Mouse (Mus musculus) c-Kit-negative CD71-positive TER-119-positive erythroid progenitor cells, embryonic 14.5 days (primary cell): ENCODE data around the gene Wnt7b.
A peak's percentile ranks its signal among the peaks of the same experiment; 100 is the strongest.

Experiments used
- DNase-seq: peaks from one replicate; pipeline ENCODE4 v3.0.0-alpha.2; 2013; ENCODE audit warnings: low read depth, low spot score

Wnt7b gene

GRCm38 (mm10) chr15:85582356-85582910 lies at the start of gene Wnt7b:
Gene Wnt7b, minus strand, starts transcription at chr15:85582473.
- DNase-seq: no peak

GRCm38 (mm10) chr15:85631591-85631990 lies 49.3 kb upstream of the Wnt7b start:
- DNase-seq: no peak

- DNase-seq: no peak
These were observed 47.8 kb upstream of the Wnt7b start for GRCm38 (mm10) chr15:85629924-85630545.

- DNase-seq: no peak
These were observed 43.5 kb upstream of the Wnt7b start for GRCm38 (mm10) chr15:85625666-85626279.

- DNase-seq: no peak
These were observed 39.9 kb upstream of the Wnt7b start for GRCm38 (mm10) chr15:85622213-85622612.

DNA sequence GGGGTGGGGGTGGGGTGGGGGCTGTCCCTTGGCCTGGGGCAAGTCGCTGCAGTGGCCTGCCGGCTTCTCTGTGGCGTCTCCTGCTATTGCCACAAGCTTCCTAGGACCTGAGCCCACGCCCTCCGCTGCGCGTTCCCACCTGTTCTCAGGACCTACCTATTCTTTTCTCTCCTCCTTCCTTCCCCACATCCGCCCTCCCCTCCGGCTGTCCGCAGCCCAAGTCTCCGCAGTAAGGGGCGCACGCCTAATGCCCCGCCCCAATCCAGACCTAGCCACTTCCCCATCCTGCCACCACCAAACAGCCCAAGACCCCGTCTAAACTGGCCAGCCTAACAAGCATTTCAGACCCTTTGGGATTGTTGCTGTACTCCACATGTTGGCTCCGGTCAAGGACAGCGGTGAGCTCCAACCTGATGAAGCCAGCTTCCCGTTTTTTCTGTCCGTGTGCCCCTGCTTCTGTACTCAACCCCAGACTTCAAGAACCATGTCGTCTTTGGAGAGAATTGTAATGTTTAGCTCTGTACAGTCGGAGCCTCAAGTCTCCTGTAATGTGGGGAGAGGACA lies 33.3 kb upstream of the Wnt7b start:
- DNase-seq: no peak

DNA sequence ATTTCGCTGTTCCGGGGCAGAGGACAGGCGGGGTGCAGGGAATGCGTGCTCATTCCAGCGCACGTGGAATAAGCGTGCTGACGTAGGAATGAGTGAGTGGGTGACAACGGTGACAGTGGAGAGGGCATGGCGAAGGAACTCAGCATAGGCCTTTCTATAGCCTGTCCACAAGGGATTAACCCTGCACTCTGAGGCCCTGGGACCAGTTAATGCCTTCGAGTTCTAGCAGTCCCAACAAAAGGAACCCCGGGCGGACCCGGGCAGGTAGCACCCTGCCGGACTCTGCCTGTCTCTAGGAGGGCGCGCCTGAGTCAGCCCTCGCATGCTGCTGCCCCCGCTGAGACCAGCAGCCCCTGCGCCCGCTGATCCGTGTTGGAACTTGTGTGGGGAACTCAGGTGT lies 32.8 kb upstream of the Wnt7b start:
- no peak for DNase-seq

DNA sequence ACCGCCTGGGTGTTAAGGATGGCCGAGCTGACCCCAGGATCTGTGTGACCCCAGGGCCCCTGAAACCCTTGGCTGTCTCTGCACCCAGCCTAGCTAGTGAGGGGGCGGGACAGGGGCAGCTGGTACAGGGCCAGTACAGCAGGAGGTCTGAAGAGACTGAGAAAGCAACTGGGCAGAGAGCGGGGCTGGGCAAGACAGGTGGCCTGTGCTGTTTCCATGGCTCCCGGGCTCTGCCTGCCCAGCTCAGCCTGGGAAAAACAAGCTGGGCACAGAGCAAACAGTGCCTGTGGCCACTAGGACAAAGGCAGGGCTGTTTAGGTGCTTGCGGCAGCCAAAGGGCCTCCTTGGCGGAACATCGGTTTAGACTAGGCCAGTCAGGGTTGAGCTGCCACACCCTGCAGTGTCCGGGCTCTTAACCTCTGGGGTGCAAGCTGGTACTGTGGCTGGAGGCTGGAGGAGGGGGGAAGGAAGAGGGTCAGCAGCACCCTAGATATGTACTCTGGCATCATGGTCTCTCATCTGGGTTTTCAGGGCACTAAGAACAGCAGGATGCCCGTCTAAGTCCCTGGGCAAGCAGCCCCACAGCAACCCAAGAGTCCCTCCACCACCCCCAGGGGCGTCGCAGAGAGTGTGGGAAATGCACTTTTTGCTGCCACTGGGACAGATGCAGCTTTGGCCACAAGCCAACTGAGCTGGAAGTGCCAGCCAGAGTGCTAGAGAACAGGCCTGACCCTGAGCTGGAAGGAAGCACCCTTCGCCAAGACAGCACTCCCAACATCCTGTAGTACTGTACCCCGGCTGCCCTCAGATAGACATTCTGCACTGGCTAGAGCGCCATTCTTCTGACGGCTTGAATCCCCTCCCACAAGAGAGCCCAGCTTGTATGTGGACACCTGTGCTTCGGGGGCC lies 31.3 kb upstream of the Wnt7b start:
- DNase-seq: no peak

- DNase-seq: peak; percentile 9
These were observed 30.5 kb upstream of the Wnt7b start for GRCm38 (mm10) chr15:85612660-85613357.

DNA sequence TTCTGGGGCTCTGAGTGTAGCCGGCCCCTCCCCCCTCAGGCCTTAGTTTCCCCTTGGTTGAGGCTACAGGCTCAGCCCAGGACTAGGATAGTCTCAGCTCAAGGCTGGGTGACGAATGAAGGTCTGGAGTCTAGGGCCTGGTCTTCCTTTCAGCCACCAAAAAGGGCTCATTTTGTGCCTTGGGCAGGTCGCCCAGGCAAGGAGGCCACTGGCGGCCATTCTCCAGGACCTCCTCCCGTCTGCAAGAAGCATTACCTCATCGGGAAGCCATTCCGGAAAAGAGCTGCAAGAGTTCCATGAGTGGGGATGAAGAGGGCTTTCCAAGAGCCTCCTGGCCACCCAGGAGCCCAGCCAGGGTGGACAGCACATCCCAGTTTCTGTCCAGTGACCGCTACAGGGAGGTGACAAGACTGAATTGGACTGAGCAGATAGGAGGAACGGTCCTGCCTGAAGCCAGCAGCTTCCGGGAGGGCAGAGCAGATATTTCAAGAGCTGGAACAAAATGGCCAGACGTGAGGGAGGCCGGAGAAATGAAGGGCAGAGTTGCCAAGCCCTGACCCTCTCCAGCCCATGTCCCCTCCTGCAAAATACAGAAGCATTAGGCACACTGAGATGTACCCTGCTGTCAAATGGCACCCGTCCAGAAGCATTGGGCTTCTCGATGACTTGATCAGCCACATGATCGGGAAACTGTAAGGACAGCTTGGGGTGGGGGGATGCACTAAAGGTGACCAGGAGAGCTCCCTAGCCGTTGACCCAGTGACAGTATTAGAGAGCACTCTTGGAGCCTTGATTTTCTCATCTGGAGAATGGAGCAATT lies 29.6 kb upstream of the Wnt7b start:
- DNase-seq: no peak

GRCm38 (mm10) chr15:85610618-85611218 lies 28.4 kb upstream of the Wnt7b start:
- DNase-seq: peak; percentile 30

DNA sequence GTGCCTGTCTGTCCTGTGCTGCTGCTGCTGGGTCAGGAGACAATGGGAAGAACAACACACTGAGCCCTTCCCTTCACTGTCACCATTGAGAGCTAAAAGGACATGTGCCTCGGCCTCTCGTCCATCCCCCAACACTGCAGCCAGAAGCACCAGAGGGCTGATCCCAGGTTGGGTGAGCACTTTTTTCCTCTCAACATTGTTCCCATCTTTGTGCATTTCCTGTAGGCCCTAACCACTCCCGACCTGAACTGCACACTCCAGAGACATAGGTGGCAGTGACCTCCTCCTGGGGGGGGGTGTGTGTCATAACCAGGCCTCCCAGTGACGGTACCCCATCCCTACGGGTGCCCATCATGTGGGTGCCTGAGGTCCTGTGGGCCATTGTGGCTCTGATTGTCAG lies 27.8 kb upstream of the Wnt7b start:
- no peak for DNase-seq

DNA sequence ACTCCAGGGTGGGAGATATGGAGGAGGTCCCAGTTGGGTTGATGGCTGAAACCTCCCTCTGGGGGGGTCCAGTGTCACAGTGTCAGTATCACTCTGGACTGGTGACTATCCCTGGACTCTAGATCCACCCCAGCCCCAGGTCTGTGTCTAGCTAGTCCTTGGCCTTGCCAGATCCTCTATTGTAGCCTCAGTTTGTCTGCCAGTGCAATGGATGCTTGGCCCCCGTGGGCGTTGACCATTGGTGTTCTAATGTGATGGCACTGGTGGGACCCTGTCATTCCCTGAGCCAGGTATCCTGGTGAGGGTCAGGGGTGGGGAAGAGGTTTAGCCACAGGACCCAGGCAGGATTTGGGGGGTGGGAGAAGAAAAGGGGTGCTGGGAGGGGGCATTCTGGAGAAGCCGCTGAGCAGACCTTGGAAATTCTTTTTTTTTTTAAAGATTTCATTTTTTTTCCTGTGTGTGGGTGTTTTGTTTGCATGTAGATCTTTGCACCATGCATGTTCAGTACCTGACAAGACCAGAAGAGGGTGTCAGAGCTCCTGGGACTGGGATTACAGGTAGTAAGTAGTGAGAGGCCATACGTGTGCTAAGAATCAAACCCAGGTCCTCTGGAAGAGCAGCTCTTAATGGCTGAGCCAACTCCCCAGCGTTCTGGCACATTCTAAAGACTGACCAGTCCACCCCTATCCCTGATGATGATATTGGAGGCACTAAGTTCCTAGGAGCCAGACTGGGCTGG lies 27.2 kb upstream of the Wnt7b start:
- no peak for DNase-seq

- no peak for DNase-seq
These were observed 23.8 kb upstream of the Wnt7b start for GRCm38 (mm10) chr15:85605962-85606610.

GRCm38 (mm10) chr15:85604938-85605337 lies 22.7 kb upstream of the Wnt7b start:
- DNase-seq: no peak

DNA sequence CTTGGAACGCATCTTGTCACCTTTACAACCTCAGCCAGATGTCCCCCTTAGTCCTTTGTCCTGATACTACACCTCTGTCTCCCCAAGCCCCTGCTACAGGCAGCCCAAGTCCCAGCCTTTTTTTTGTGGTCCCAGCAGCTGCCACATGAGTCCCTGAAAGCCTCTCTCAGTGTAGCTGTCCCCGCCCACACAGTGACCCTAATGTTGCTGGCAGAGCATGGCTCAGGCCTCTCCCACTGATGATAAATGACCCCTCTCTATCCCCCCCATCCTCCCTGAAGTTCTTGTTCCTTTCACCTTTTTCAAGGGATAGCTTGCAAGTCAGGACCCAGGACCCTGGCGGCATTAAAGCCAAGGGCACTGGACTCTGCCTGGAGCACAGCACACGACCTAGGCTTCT lies 22.2 kb upstream of the Wnt7b start:
- DNase-seq: no peak

GRCm38 (mm10) chr15:85603422-85603821 lies 21.1 kb upstream of the Wnt7b start:
- DNase-seq: no peak

GRCm38 (mm10) chr15:85602733-85603132 lies 20.5 kb upstream of the Wnt7b start:
- no peak for DNase-seq

DNA sequence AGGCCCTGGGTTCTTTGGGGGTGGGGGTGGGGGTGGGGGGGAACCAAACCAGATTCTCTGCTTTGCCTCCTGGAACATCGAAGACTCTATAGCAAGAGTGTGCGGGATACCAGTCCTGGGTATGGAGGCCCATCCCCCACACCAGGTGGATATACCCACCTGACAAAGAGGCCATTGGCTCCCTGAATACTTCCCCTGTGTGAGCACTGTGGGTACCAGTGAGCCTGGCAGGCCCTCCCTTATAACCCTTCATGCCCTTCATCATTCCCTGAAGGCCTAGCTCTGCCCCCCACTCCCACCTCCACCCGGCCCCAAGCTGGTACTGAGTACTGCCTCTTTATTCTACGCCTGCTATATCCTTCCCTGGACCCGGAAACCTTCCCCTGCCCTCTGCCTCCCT lies 19.7 kb upstream of the Wnt7b start:
- DNase-seq: no peak
